Mouse (Mus musculus) liver, adult 2 months (tissue): ENCODE measurements at regions not wholly inside any gene's neighbourhood (a gene's known extent, or its start where the extent isn't known, plus 50 kb on each side); places are given as distances from the start of the nearest gene placed in this dataset.
A peak's percentile ranks its signal among the peaks of the same experiment; 100 is the strongest.

Experiments
- DNase-seq: peaks from one replicate; pipeline ENCODE4 v3.0.0-alpha.2; 2011; ENCODE audit warnings: low read depth, low spot score; ENCODE audit errors: extremely low read depth
- H3K27ac ChIP-seq: fragments of 200-500 bp; replicated peaks from 2 replicates; pipeline ENCODE4 v1.5.1; 2012; ENCODE audit warnings: low read depth, mild to moderate bottlenecking, control low read depth, inconsistent platforms, low read length; ENCODE audit not compliant: insufficient read depth
- H3K27me3 ChIP-seq: fragments of 200-500 bp; 2 replicates; pipeline ENCODE4 v1.6.1; 2012; ENCODE audit warnings: mild to moderate bottlenecking, moderate library complexity, low read length, inconsistent platforms; ENCODE audit not compliant: control insufficient read depth, insufficient read depth
- H3K36me3 ChIP-seq: fragments of 200-500 bp; 2 replicates; pipeline ENCODE4 v1.6.1; 2012; ENCODE audit warnings: low read length, inconsistent platforms; ENCODE audit not compliant: control insufficient read depth, insufficient read depth
- H3K4me1 ChIP-seq: fragments of 200-500 bp; 2 replicates; pipeline ENCODE4 v1.6.1; 2011; ENCODE audit warnings: low read length; ENCODE audit not compliant: control insufficient read depth, insufficient read depth
- H3K4me3 ChIP-seq: fragments of 200-500 bp; 2 replicates; pipeline ENCODE4 v1.5.1; 2011; ENCODE audit warnings: low read depth, mild to moderate bottlenecking, control low read depth, low read length, moderate library complexity; ENCODE audit not compliant: insufficient read depth
- H3K79me2 ChIP-seq: fragments of 200-500 bp; 2 replicates; pipeline ENCODE4 v1.6.1; 2012; ENCODE audit warnings: inconsistent platforms, mild to moderate bottlenecking, low read length, moderate library complexity; ENCODE audit not compliant: control insufficient read depth, insufficient read depth
- H3K9ac ChIP-seq: fragments of 200-500 bp; 2 replicates; pipeline ENCODE4 v1.6.1; 2012; ENCODE audit warnings: low read depth, mild to moderate bottlenecking, control low read depth, inconsistent platforms, low read length
- CTCF ChIP-seq: fragments of 200-500 bp; IDR thresholded peaks from 2 replicates; pipeline ENCODE4 v1.5.1; 2011; ENCODE audit warnings: low read depth, low read length, control low read depth
- POLR2A ChIP-seq: fragments of 200-500 bp; IDR thresholded peaks from 2 replicates; pipeline ENCODE4 v1.6.1; 2011; ENCODE audit warnings: low read length, control low read depth; ENCODE audit not compliant: insufficient read depth; ENCODE audit errors: extremely low read depth
- WGBS: fragments of 180-500 bp; shearing (Covaris S2); methylation state at CpG from one replicate; pipeline ENCODE4 v1.1.7; 2018; 5-methylcytosine and 5-hydroxymethylcytosine counted together

GRCm38 (mm10) chr5:43151099-43151774 lies 81.7 kb upstream of the Cpeb2 start:
- Histone ChIP-seq H3K9ac (no peak overlapping the region), H3K27ac (no peak overlapping the region), H3K4me3 (no peak overlapping the region), H3K4me1 (peaks cover 12% of the 10 kb centered on the region), H3K36me3 (no peaks in the 10 kb centered on the region), H3K79me2 (no peaks in the 10 kb centered on the region), H3K27me3 (no peaks in the 10 kb centered on the region)
- TF ChIP-seq POLR2A (no peak), CTCF (no peak)
- peak; percentile 89 for DNase-seq
- 25% methylated on average over 3 of the region's 3 CpGs for WGBS

- DNase-seq, result peak; percentile 62
- Histone ChIP-seq H3K4me1 (peaks cover 16% of the 10 kb centered on the region), H3K27me3 (no peaks in the 10 kb centered on the region), H3K79me2 (no peaks in the 10 kb centered on the region), H3K4me3 (no peak overlapping the region), H3K27ac (peak overlapping the region; percentile 52), H3K36me3 (no peaks in the 10 kb centered on the region), H3K9ac (0 out of 2 replicates have a peak overlapping the region, but pooled peaks have one; percentile 39)
- WGBS, result 45% methylated on average over 8 of the region's 8 CpGs
- TF ChIP-seq POLR2A, result no peak
Measured at GRCm38 (mm10) chr5:43152119-43152611, 80.8 kb upstream of the Cpeb2 start.

- Histone ChIP-seq H3K36me3 (no peaks in the 10 kb centered on the region), H3K79me2 (no peaks in the 10 kb centered on the region), H3K9ac (no peak overlapping the region), H3K27me3 (no peaks in the 10 kb centered on the region), H3K4me3 (no peak overlapping the region), H3K4me1 (peaks cover 16% of the 10 kb centered on the region), H3K27ac (no peak overlapping the region)
- no peak for TF ChIP-seq CTCF
- no peak for TF ChIP-seq POLR2A
- no peak for DNase-seq
- WGBS, result 90% methylated on average over 1 of the region's 1 CpGs
Measured at GRCm38 (mm10) chr5:43152881-43153280, 80.1 kb upstream of the Cpeb2 start.

- DNase-seq, result peak; percentile 93
Measured at GRCm38 (mm10) chr5:43156771-43157170, 76.2 kb upstream of the Cpeb2 start.

GRCm38 (mm10) chr5:43160140-43160539 lies 72.8 kb upstream of the Cpeb2 start:
- Histone ChIP-seq H3K36me3 (no peaks in the 10 kb centered on the region), H3K9ac (no peak overlapping the region), H3K4me1 (peaks cover 5% of the 10 kb centered on the region), H3K4me3 (no peak overlapping the region), H3K27ac (no peak overlapping the region), H3K27me3 (no peaks in the 10 kb centered on the region), H3K79me2 (no peaks in the 10 kb centered on the region)
- TF ChIP-seq POLR2A (no peak), CTCF (no peak)
- WGBS, result 80% methylated on average over 6 of the region's 6 CpGs
- no peak for DNase-seq

More at GRCm38 (mm10) chr5:43156771-43157170, 76.2 kb upstream of the Cpeb2 start:
- no peak overlapping the region for H3K4me3 ChIP-seq
- no peaks in the 10 kb centered on the region for H3K27me3 ChIP-seq
- 20% methylated on average over 3 of the region's 3 CpGs for WGBS
- no peak overlapping the region for H3K9ac ChIP-seq
- H3K36me3 ChIP-seq, result no peaks in the 10 kb centered on the region
- H3K79me2 ChIP-seq, result no peaks in the 10 kb centered on the region
- peak overlapping the region; percentile 57 for H3K27ac ChIP-seq
- TF ChIP-seq POLR2A, result no peak
- no peak for TF ChIP-seq CTCF
- H3K4me1 ChIP-seq, result peaks cover 8% of the 10 kb centered on the region

GRCm38 (mm10) chr5:43181475-43181874 lies 51.5 kb upstream of the Cpeb2 start:
- H3K9ac ChIP-seq, result no peak overlapping the region
- WGBS, result 86% methylated on average over 8 of the region's 8 CpGs

More at GRCm38 (mm10) chr5:43181475-43181874, 51.5 kb upstream of the Cpeb2 start:
- TF ChIP-seq CTCF, result no peak
- Histone ChIP-seq H3K4me1 (peaks cover 2% of the 10 kb centered on the region), H3K4me3 (no peak overlapping the region), H3K79me2 (no peaks in the 10 kb centered on the region), H3K27ac (no peak overlapping the region), H3K36me3 (no peaks in the 10 kb centered on the region), H3K27me3 (no peaks in the 10 kb centered on the region)
- peak; percentile 24 for DNase-seq
